Mouse (Mus musculus) brown adipose tissue, adult 24 weeks (tissue): ENCODE results near the gene Tkt. TPM values are rescaled to one million over a fixed set of nuclear protein-coding genes. Genes with fewer than 3 reads are reported as not detected.

ENCODE experiments used
- H3K27ac ChIP-seq: fragments of 200-500 bp; replicated peaks from 2 replicates; pipeline ENCODE4 v1.5.1; 2012; ENCODE audit warnings: low read depth, mild to moderate bottlenecking, low read length
- H3K4me1 ChIP-seq: fragments of 200-500 bp; 2 replicates; pipeline ENCODE4 v1.6.1; 2012; ENCODE audit warnings: low read length, mixed read lengths; ENCODE audit not compliant: control insufficient read depth, insufficient read depth, insufficient read length
- H3K4me3 ChIP-seq: fragments of 200-500 bp; 2 replicates; pipeline ENCODE4 v1.5.1; 2012; ENCODE audit warnings: low read depth, mild to moderate bottlenecking, low read length, moderate library complexity; ENCODE audit not compliant: insufficient read depth
- polyA plus RNA-seq: library from polyadenylated mRNA; stranded (reverse); fragments of >200 nt; gene quantifications from 2 replicates; pipeline ENCODE4 v1.2.4, GENCODE M21; 2012; ENCODE audit not compliant: missing spikeins, insufficient read depth, insufficient read length

The Tkt gene
- 6,666 and 7,122 TPM in 2 replicates for polyA plus RNA-seq

- peaks cover 14% of the 10 kb centered on the region for H3K4me1 ChIP-seq
- peak within 1 kb of the TSS; percentile 90 for H3K27ac ChIP-seq
- H3K4me3 ChIP-seq, result peak within 1 kb of the TSS; percentile 80
Observed at GRCm38 (mm10) chr14:30548131-30548720, at the start of gene Tkt. Gene Tkt (plus strand): TSS chr14:30548359.

- Histone ChIP-seq H3K27ac (no peak overlapping the region), H3K4me1 (no peaks in the 10 kb centered on the region), H3K4me3 (no peak overlapping the region)
Observed at GRCm38 (mm10) chr14:30504990-30505389, 43.2 kb upstream of the Tkt start.

GRCm38 (mm10) chr14:30510214-30510763 lies 37.9 kb upstream of the Tkt start:
- Histone ChIP-seq H3K4me1 (no peaks in the 10 kb centered on the region), H3K4me3 (no peak overlapping the region), H3K27ac (no peak overlapping the region)

DNA sequence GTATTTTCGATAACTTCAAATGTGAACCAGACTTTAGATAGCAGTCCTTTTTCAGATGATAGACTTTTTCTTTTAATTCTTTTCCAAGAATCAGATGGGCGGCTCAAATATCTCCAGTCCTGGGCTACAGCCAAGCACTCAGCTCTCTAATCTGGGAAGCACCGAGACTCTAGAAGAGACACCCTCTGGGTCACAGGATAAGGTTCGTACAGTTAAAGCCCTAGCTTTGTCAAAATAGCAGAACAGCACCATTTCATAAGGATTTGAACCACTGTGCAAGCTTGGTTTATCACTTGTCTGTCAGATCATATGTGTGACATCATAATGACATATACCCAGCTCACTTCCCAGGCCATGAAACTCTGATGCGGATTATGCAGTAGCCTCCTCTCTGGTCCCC lies 35.3 kb upstream of the Tkt start:
- H3K27ac ChIP-seq, result no peak overlapping the region
- no peak overlapping the region for H3K4me3 ChIP-seq
- H3K4me1 ChIP-seq, result no peaks in the 10 kb centered on the region

DNA sequence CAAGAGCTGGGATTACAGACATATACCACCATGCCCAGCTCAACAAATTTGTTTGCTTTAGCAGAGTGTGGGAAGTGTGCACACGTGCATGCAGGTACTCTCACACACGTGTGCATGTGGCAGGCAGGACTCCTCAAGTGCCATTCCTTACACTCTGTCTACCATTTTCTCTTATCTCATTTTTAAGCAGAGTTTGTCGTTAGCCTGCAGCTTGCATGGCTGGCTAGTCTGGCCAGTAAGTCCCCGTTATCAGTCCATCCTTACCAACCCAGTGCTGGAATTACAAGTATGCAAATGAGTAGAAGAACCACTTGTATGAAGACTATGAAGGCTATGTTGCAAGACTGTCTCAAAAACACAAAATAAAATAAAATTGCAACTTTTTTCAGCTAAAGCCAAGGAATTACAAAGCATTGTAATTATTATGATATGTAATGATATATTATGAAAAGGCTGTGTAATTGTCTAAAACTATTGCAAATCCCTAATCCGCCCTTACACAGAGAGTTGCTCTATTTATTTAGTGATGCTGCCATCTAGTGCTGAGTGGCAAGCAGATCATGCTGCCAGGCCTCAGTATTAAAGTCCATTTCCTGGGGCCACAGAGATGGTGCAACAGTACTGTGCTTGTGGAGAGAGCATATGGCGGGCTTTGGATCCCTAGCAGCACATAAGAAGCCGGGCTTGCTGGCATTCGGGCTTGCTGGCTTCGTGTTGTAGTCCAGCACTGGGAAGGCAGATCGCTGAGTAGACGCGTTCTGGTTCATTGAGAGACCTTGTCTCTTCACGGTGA lies 32.0 kb upstream of the Tkt start:
- Histone ChIP-seq H3K27ac (no peak overlapping the region), H3K4me1 (no peaks in the 10 kb centered on the region), H3K4me3 (no peak overlapping the region)

- Histone ChIP-seq H3K4me3 (no peak overlapping the region), H3K4me1 (no peaks in the 10 kb centered on the region), H3K27ac (no peak overlapping the region)
Observed at GRCm38 (mm10) chr14:30519323-30519722, 28.8 kb upstream of the Tkt start.

- H3K27ac ChIP-seq, result no peak overlapping the region
- no peak overlapping the region for H3K4me3 ChIP-seq
Observed at GRCm38 (mm10) chr14:30523356-30523755, 24.8 kb upstream of the Tkt start.

DNA sequence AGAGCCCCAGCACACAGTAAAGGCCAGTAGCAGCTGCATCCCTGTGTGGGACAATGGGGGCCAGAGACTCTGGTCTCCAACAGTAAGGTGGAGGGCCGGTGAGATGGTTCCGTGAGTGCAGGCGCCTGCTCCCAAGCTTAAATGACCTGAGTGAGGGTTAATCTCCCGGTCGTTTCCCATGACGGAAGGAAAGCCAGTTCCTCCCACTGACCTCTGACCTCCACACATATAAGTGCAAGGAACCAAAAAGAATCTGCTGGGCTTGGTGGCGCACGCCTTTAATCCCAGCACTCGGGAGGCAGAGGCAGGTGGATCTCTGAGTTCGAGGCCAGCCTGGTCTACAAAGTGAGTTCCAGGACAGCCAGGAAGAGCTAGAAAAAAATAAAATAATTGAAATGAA lies 19.8 kb upstream of the Tkt start:
- Histone ChIP-seq H3K4me1 (no peaks in the 10 kb centered on the region), H3K4me3 (no peak overlapping the region), H3K27ac (no peak overlapping the region)

More at GRCm38 (mm10) chr14:30523356-30523755, 24.8 kb upstream of the Tkt start:
- no peaks in the 10 kb centered on the region for H3K4me1 ChIP-seq

- H3K4me1 ChIP-seq, result no peaks in the 10 kb centered on the region
- H3K27ac ChIP-seq, result no peak overlapping the region
- H3K4me3 ChIP-seq, result no peak overlapping the region
Observed at GRCm38 (mm10) chr14:30528961-30529360, 19.2 kb upstream of the Tkt start.

- Histone ChIP-seq H3K4me3 (no peak overlapping the region), H3K4me1 (no peaks in the 10 kb centered on the region; the same call in 1 of the 2 replicates), H3K27ac (no peak overlapping the region)
Observed at GRCm38 (mm10) chr14:30529454-30529853, 18.7 kb upstream of the Tkt start.

GRCm38 (mm10) chr14:30530726-30531269 lies 17.4 kb upstream of the Tkt start:
- Histone ChIP-seq H3K4me3 (no peak overlapping the region), H3K27ac (no peak overlapping the region), H3K4me1 (no peaks in the 10 kb centered on the region; the same call in 1 of the 2 replicates)

GRCm38 (mm10) chr14:30531431-30531830 lies 16.7 kb upstream of the Tkt start:
- no peak overlapping the region for H3K27ac ChIP-seq
- H3K4me3 ChIP-seq, result no peak overlapping the region
- no peaks in the 10 kb centered on the region; the same call in 1 of the 2 replicates for H3K4me1 ChIP-seq

DNA sequence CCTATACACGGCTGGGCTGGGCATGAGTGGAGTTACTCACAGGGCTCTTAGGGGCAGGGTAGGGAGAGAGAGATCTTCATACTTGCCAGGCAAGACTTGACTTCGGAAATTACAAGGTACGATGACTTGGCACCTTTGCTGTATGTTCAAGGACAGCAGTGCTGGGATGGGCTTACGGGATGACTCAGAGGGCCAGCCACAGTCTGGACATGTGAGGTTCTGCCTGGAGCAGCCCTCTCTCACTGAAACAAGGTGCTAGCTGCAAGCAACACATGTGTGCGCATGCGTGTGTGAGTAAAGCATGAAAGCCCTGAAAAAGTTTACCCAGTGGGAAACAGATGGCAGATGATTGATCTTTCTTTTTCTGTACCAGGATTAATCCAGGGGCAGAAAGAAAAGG lies 16.3 kb upstream of the Tkt start:
- H3K27ac ChIP-seq, result no peak overlapping the region
- no peak overlapping the region for H3K4me3 ChIP-seq
- no peaks in the 10 kb centered on the region; the same call in 1 of the 2 replicates for H3K4me1 ChIP-seq

DNA sequence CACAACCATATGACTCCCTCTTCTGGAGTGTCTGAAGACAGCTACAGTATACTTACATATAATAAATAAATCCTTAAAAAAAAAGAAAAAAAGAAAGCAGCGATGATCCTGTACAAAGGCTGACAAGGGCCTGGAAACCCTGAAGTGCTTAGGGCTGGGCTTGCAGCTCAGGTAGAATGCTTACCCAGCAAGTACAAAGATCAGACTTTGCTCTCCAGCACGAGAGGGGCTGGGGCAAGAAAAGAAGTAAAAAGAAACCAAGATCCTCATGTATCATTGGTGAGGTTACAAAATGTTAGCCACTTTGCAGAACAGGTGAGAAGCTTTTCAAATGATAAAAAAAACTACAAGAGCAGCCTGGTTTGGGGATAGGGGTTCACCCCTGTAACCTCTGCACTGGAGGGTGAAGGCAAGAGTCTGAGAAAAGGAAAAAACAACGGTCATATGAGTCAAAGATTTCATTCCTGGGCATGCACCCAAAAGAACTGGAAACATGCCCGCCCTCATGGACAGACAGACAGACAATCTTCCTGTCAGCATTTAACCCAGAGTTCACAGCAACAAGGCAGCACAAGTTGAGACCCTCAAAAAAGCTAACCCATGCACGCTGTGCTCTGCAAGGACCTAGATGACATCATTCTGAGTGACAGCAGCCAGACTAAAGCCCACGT lies 14.2 kb upstream of the Tkt start:
- Histone ChIP-seq H3K4me3 (no peak overlapping the region), H3K27ac (peak overlapping the region; percentile 33), H3K4me1 (peaks cover 2% of the 10 kb centered on the region; the same call in 1 of the 2 replicates)

- no peak overlapping the region for H3K4me3 ChIP-seq
- peaks cover 12% of the 10 kb centered on the region; the same call in 1 of the 2 replicates for H3K4me1 ChIP-seq
- peak overlapping the region; percentile 63 for H3K27ac ChIP-seq
Observed at GRCm38 (mm10) chr14:30541541-30541940, 6.6 kb upstream of the Tkt start.
